In the genomic region with DNA sequence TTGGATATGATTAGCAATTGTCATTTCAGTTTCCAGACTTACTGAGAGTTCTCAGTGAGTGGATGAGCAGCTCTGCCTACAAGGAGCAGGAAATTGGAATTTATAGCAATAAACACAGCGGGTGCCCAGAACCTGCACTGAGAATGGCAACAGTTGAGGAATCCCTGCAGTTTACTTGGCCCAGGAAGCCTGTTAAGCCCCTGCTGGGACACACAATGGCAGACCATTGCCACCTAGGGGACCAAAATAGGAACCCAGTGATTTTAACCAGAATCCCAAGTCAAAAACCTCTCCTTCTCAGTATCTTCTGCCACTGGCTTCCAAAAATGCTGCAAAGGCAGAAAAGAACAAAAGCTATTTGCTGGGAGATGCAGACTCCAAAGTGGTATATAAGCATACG, we compare ENCODE assay signal across 12 mouse cellular contexts. TPM values are rescaled to one million over a fixed set of nuclear protein-coding genes. Genes with fewer than 3 reads are reported as not detected.
DNase-seq lines count a peak whose midpoint lies in the region; ATAC-seq and TF ChIP-seq lines count a peak whose summit lies in the region.
"Had no signal": no experiment of that assay in that cellular context is flagged by ENCODE, and none has a peak within 500 bp of the region (broad histone marks: within the 10 kb centered on the region; RNA-seq: fewer than 3 reads in every experiment).

No protein-coding gene starts in this region.

- no peak for TF ChIP-seq POLR2A in cerebellum, adult 2 months (IDR thresholded peaks at IDR 0.05; ENCODE audit: borderline replicate concordance, insufficient read depth, low read length)

- no peak overlapping the region for H3K27ac ChIP-seq in hindbrain, postnatal 0 days
- no peak overlapping the region for H3K27ac ChIP-seq in hindbrain, embryonic 14.5 days
- no peak overlapping the region for H3K27ac ChIP-seq in cerebellum, adult 2 months (ENCODE audit: insufficient read depth, low read length)
- H3K27ac ChIP-seq: heart, embryonic 13.5 days; liver, embryonic 12.5 days had no signal

- H3K4me2 ChIP-seq in hindbrain, postnatal 0 days (ENCODE audit: low read depth, low read length) = no peak overlapping the region
- no peak overlapping the region for H3K4me2 ChIP-seq in hindbrain, embryonic 14.5 days (replicated peaks)
- H3K4me2 ChIP-seq: heart, embryonic 13.5 days; liver, embryonic 12.5 days had no signal

- DNase-seq in hindbrain, postnatal 0 days (ENCODE audit: low spot score) = no peak
- DNase-seq in hindbrain, embryonic 14.5 days (ENCODE audit: low spot score) = no peak
- DNase-seq in right cerebral cortex, postnatal 14 days = peak; percentile 5
- no peak for DNase-seq in right cerebral cortex, adult 18-20 months
- peak; percentile 40 to 70 for DNase-seq in cerebellum, adult 2 months
- no peak for DNase-seq in retina, postnatal 1 day
- no peak for DNase-seq in urinary bladder, adult 2 months (ENCODE audit: low spot score)

- no peaks in the 10 kb centered on the region for H3K4me1 ChIP-seq in hindbrain, postnatal 0 days (ENCODE audit: insufficient read depth, low read length)
- no peaks in the 10 kb centered on the region for H3K4me1 ChIP-seq in hindbrain, embryonic 14.5 days (replicated peaks; ENCODE audit: control insufficient read depth, insufficient read depth, low read length)
- peaks cover 2% of the 10 kb centered on the region; the same call in 1 of the 2 replicates for H3K4me1 ChIP-seq in cerebellum, adult 2 months (ENCODE audit: control insufficient read depth, insufficient read depth, low read length)
- H3K4me1 ChIP-seq: heart, embryonic 13.5 days; liver, embryonic 12.5 days had no signal

- H3K9me3 ChIP-seq in hindbrain, postnatal 0 days (ENCODE audit: low read length) = no peaks in the 10 kb centered on the region
- no peaks in the 10 kb centered on the region for H3K9me3 ChIP-seq in hindbrain, embryonic 14.5 days (ENCODE audit: control insufficient read depth, low read length)
- H3K9me3 ChIP-seq: heart, embryonic 13.5 days; liver, embryonic 12.5 days had no signal

- H3K9ac ChIP-seq in hindbrain, postnatal 0 days (replicated peaks; ENCODE audit: low read length) = no peak overlapping the region
- H3K9ac ChIP-seq in hindbrain, embryonic 14.5 days = no peak overlapping the region
- H3K9ac ChIP-seq: heart, embryonic 13.5 days; liver, embryonic 12.5 days had no signal

- no peak overlapping the region for H3K4me3 ChIP-seq in hindbrain, postnatal 0 days (ENCODE audit: low read length)
- H3K4me3 ChIP-seq in hindbrain, embryonic 14.5 days (replicated peaks; ENCODE audit: low read length) = no peak overlapping the region
- no peak overlapping the region for H3K4me3 ChIP-seq in cerebellum, adult 2 months (replicated peaks; ENCODE audit: insufficient read depth, low read depth, low read length)
- H3K4me3 ChIP-seq: heart, embryonic 13.5 days; liver, embryonic 12.5 days; myocyte had no signal

- H3K36me3 ChIP-seq in hindbrain, postnatal 0 days (ENCODE audit: insufficient read depth, low read length) = no peaks in the 10 kb centered on the region
- no peaks in the 10 kb centered on the region for H3K36me3 ChIP-seq in hindbrain, embryonic 14.5 days (replicated peaks; ENCODE audit: control insufficient read depth, insufficient read depth)
- H3K36me3 ChIP-seq: heart, embryonic 13.5 days; liver, embryonic 12.5 days had no signal

- WGBS in hindbrain, postnatal 0 days = 43% methylated on average over 2 of the region's 2 CpGs
- WGBS in hindbrain, embryonic 14.5 days = 45% methylated on average over 2 of the region's 2 CpGs
- WGBS in cerebellum, adult 2 months = 47% methylated on average over 2 of the region's 2 CpGs

- H3K27me3 ChIP-seq in hindbrain, postnatal 0 days (ENCODE audit: insufficient read depth, low read length) = no peaks in the 10 kb centered on the region
- no peaks in the 10 kb centered on the region for H3K27me3 ChIP-seq in hindbrain, embryonic 14.5 days (ENCODE audit: control insufficient read depth, insufficient read depth, low read length)
- no peaks in the 10 kb centered on the region for H3K27me3 ChIP-seq in cerebellum, adult 2 months (ENCODE audit: control insufficient read depth, insufficient read depth, low read length)
- H3K27me3 ChIP-seq: heart, embryonic 13.5 days; liver, embryonic 12.5 days had no signal

- TF ChIP-seq CTCF in hindbrain, postnatal 0 days (IDR thresholded peaks at IDR 0.05; ENCODE audit: low read depth) = peak; percentile 28
- peak; percentile 19; the same call in 1 of the 2 replicates for TF ChIP-seq CTCF in cerebellum, adult 2 months (IDR thresholded peaks at IDR 0.05; ENCODE audit: borderline replicate concordance, insufficient read depth, low read depth, low read length)

- ATAC-seq in hindbrain, postnatal 0 days = no peak
- ATAC-seq in hindbrain, embryonic 14.5 days (ENCODE audit: low FRiP score) = no peak
- ATAC-seq: activated CD4-positive, CD25-positive, alpha-beta regulatory T cell, adult 4 months; hindbrain, embryonic 16.5 days; liver, embryonic 12.5 days had no signal

RNA-seq across cellular contexts. Expression of a gene that starts 37.8 kb away (rescaled TPM):
- 28.2 and 37.1 TPM in 2 replicates for total RNA-seq in hindbrain, postnatal 0 days (2014; rRNA removed)
- polyA plus RNA-seq in hindbrain, postnatal 0 days (2015; fragmentation: Nextera tagmentation; extraction: Ambion mirVana) = 18.5 and 20.1 TPM in 2 replicates
- 19.5 and 21.3 TPM in 2 replicates for polyA plus RNA-seq in hindbrain, embryonic 14.5 days (2014; fragmentation: Nextera tagmentation; extraction: Ambion mirVana)
- 24.9 and 27.8 TPM in 2 replicates for polyA plus RNA-seq in cerebellum, adult 2 months (2012; rRNA removed)
- 1.4 and 1.7 TPM in 2 replicates for polyA plus RNA-seq in urinary bladder, adult 2 months (2012; rRNA removed)
- polyA plus RNA-seq: activated CD4-positive, CD25-positive, alpha-beta regulatory T cell, adult 4 months had no signal

Comparison
In these comparisons a context has a peak if more than half of its experiments do, and no peak if none do; other contexts are left out.
1. DNase-seq: peak in right cerebral cortex, postnatal 14 days (single experiment) and cerebellum, adult 2 months (2 of 2); none in hindbrain, postnatal 0 days (single experiment), hindbrain, embryonic 14.5 days (single experiment), right cerebral cortex, adult 18-20 months (single experiment), retina, postnatal 1 day (single experiment) and urinary bladder, adult 2 months (single experiment).